Mouse (Mus musculus): Measurements from ENCODE around the gene Celf2. TPM values are rescaled to one million over a fixed set of nuclear protein-coding genes. Genes with fewer than 3 reads are reported as not detected.
A peak's percentile ranks its signal among the peaks of the same experiment; 100 is the strongest.

Gene Celf2
- polyA plus RNA-seq, 1 experiment from 2014 or later: 191 TPM

- no peaks in the 10 kb centered on the region for H3K9me3 ChIP-seq (ENCODE audit: control insufficient read depth, low read length)
- DNase-seq: peak; percentile 14
- H3K36me3 ChIP-seq (ENCODE audit: control insufficient read depth, insufficient read depth, low read length): no peaks in the 10 kb centered on the region
- H3K4me1 ChIP-seq (ENCODE audit: control insufficient read depth, insufficient read depth, low read length): no peaks in the 10 kb centered on the region
- H3K27ac ChIP-seq (replicated peaks; ENCODE audit: low read depth, low read length): no peak overlapping the region
- no peak overlapping the region for H3K4me2 ChIP-seq (ENCODE audit: low read length)
- H3K4me3 ChIP-seq (replicated peaks; ENCODE audit: low read depth, low read length): no peak overlapping the region
- no peaks in the 10 kb centered on the region for H3K27me3 ChIP-seq (ENCODE audit: control insufficient read depth, insufficient read depth, low read length)
- H3K9ac ChIP-seq (replicated peaks; ENCODE audit: low read length): no peak overlapping the region
- WGBS: 58% methylated on average over 2 of the region's 2 CpGs
- no peak for ATAC-seq (ENCODE audit: low FRiP score, low TSS enrichment)
These were observed 747.0 kb downstream of the Celf2 start for GRCm38 (mm10) chr2:6762381-6762780.

DNA sequence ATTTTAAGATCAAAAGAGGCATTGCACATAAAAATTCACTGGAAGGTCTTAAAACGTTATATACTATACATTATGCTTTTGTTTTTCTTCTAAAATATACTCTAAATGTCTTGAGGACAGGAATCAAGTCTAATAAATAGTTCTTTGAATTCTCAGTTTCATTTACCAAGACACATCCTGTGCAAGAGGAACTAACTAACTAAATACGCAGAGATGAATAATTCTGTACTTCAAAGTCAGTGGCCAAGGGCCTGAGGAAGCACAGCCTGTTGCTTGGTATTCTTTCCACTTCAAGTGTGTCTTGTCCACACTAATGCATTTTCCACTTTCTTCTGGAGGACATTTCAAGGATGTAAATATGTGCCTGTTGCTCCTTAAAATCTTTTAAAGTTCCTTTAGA, 766.2 kb downstream of the Celf2 start:
- DNase-seq (no peak), ATAC-seq (ENCODE audit: low FRiP score, low TSS enrichment) (no peak)
- Histone ChIP-seq H3K9ac (replicated peaks; ENCODE audit: low read length) (no peak overlapping the region), H3K27me3 (ENCODE audit: control insufficient read depth, insufficient read depth, low read length) (no peaks in the 10 kb centered on the region), H3K36me3 (ENCODE audit: control insufficient read depth, insufficient read depth, low read length) (no peaks in the 10 kb centered on the region), H3K9me3 (ENCODE audit: control insufficient read depth, low read length) (no peaks in the 10 kb centered on the region), H3K4me1 (ENCODE audit: control insufficient read depth, insufficient read depth, low read length) (no peaks in the 10 kb centered on the region), H3K4me3 (replicated peaks; ENCODE audit: low read depth, low read length) (no peak overlapping the region), H3K4me2 (ENCODE audit: low read length) (no peak overlapping the region), H3K27ac (replicated peaks; ENCODE audit: low read depth, low read length) (no peak overlapping the region)
- 85% methylated on average over 2 of the region's 2 CpGs for WGBS

DNA sequence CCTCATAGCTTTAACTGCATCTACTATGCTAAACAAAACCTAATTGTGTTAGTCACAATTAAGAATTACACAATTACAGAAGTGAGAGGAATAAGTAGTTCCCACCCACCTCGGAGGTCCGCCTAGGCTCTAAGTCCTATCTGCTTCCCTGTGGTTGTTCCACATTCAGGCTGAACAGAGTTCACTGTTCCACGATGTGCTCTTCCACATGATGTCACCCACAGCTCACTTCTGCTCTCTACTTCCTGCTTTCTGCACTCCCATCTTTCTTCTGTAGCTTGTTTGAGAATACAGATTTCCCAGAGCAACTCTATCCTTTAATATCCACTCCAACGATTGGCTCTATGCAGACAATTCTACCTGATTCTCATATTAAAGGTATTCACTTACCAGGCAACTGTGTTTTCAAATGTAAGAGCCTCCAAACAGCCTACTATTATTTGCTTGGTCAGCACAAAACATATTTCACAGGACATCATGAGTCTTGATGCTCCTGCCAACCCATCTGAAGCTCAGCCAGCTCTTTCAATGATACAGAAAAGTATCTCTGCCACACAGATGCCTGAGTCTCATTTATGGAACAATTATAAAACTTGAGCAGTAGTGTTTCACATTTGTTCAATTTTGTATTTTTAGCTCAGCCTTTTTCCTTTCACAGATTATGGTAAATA, 769.2 kb downstream of the Celf2 start:
- no peak overlapping the region for H3K27ac ChIP-seq (replicated peaks; ENCODE audit: low read depth, low read length)
- H3K4me3 ChIP-seq (replicated peaks; ENCODE audit: low read depth, low read length): no peak overlapping the region
- H3K27me3 ChIP-seq (ENCODE audit: control insufficient read depth, insufficient read depth, low read length): no peaks in the 10 kb centered on the region
- no peaks in the 10 kb centered on the region for H3K36me3 ChIP-seq (ENCODE audit: control insufficient read depth, insufficient read depth, low read length)
- H3K4me1 ChIP-seq (ENCODE audit: control insufficient read depth, insufficient read depth, low read length): no peaks in the 10 kb centered on the region
- ATAC-seq (ENCODE audit: low FRiP score, low TSS enrichment) (no peak), DNase-seq (no peak)
- 86% methylated on average over 4 of the region's 4 CpGs for WGBS
- H3K9me3 ChIP-seq (ENCODE audit: control insufficient read depth, low read length): no peaks in the 10 kb centered on the region
- no peak overlapping the region for H3K9ac ChIP-seq (replicated peaks; ENCODE audit: low read length)
- no peak overlapping the region for H3K4me2 ChIP-seq (ENCODE audit: low read length)

DNA sequence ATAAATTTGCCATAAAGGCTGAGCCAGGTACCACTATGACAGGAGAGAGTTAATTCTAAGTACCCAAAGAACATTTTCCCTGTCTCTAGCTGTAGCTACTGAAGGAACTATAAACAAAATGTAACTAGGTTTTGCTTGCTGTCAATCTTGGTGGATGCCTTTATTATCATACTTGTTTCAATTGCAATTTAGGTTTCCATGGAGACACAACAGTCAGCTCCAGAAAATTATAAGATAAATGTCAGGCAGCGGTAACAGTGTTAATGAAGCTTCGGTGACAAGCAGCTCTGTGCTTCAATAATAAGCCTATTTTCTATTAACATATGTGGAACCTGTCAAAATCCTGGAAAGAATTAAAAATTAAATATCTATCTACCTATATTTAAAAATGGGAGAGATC, 777.3 kb downstream of the Celf2 start:
- WGBS: 39% methylated on average over 2 of the region's 2 CpGs
- Histone ChIP-seq H3K4me3 (replicated peaks; ENCODE audit: low read depth, low read length) (no peak overlapping the region), H3K4me1 (ENCODE audit: control insufficient read depth, insufficient read depth, low read length) (peaks cover 15% of the 10 kb centered on the region), H3K27ac (replicated peaks; ENCODE audit: low read depth, low read length) (no peak overlapping the region), H3K9ac (replicated peaks; ENCODE audit: low read length) (no peak overlapping the region), H3K27me3 (ENCODE audit: control insufficient read depth, insufficient read depth, low read length) (no peaks in the 10 kb centered on the region), H3K4me2 (ENCODE audit: low read length) (no peak overlapping the region), H3K9me3 (ENCODE audit: control insufficient read depth, low read length) (no peaks in the 10 kb centered on the region), H3K36me3 (ENCODE audit: control insufficient read depth, insufficient read depth, low read length) (no peaks in the 10 kb centered on the region)
- ATAC-seq (ENCODE audit: low FRiP score, low TSS enrichment): no peak
- peak; percentile 35 for DNase-seq

GRCm38 (mm10) chr2:6730860-6731259, 778.5 kb downstream of the Celf2 start:
- H3K4me3 ChIP-seq (replicated peaks; ENCODE audit: low read depth, low read length): no peak overlapping the region
- DNase-seq (no peak), ATAC-seq (ENCODE audit: low FRiP score, low TSS enrichment) (no peak)
- H3K36me3 ChIP-seq (ENCODE audit: control insufficient read depth, insufficient read depth, low read length): no peaks in the 10 kb centered on the region
- 57% methylated on average over 3 of the region's 3 CpGs for WGBS
- H3K4me2 ChIP-seq (ENCODE audit: low read length): no peak overlapping the region
- H3K9ac ChIP-seq (replicated peaks; ENCODE audit: low read length): no peak overlapping the region
- H3K27me3 ChIP-seq (ENCODE audit: control insufficient read depth, insufficient read depth, low read length): no peaks in the 10 kb centered on the region
- H3K4me1 ChIP-seq (ENCODE audit: control insufficient read depth, insufficient read depth, low read length): peaks cover 15% of the 10 kb centered on the region
- no peak overlapping the region for H3K27ac ChIP-seq (replicated peaks; ENCODE audit: low read depth, low read length)
- no peaks in the 10 kb centered on the region for H3K9me3 ChIP-seq (ENCODE audit: control insufficient read depth, low read length)

DNA sequence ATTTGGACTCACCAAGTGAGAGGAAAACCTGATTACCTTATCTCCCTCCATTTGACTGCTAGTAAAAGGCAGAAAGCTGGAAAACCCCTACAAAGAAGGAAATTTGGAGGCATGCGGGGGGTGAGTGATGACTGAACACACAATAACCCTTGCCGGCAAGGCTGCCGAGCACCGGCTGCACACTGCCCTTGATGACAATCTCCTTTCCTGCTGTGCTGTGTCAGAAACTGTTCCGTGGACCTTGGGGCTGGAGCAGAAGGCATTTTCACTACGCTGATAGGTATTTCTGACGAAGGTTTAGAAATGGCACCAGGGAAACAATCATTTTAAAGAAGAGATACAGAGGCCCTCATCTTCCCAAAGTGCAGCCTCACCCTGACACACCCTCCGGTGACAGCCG, 779.4 kb downstream of the Celf2 start:
- no peak overlapping the region for H3K4me3 ChIP-seq (replicated peaks; ENCODE audit: low read depth, low read length)
- DNase-seq: no peak
- WGBS: 45% methylated on average over 9 of the region's 9 CpGs
- H3K27ac ChIP-seq (replicated peaks; ENCODE audit: low read depth, low read length): no peak overlapping the region
- H3K4me2 ChIP-seq (ENCODE audit: low read length): no peak overlapping the region
- no peak overlapping the region for H3K9ac ChIP-seq (replicated peaks; ENCODE audit: low read length)
- no peak for ATAC-seq (ENCODE audit: low FRiP score, low TSS enrichment)
- H3K4me1 ChIP-seq (ENCODE audit: control insufficient read depth, insufficient read depth, low read length): peaks cover 15% of the 10 kb centered on the region
- H3K27me3 ChIP-seq (ENCODE audit: control insufficient read depth, insufficient read depth, low read length): no peaks in the 10 kb centered on the region
- no peaks in the 10 kb centered on the region for H3K36me3 ChIP-seq (ENCODE audit: control insufficient read depth, insufficient read depth, low read length)
- H3K9me3 ChIP-seq (ENCODE audit: control insufficient read depth, low read length): no peaks in the 10 kb centered on the region

- no peaks in the 10 kb centered on the region for H3K36me3 ChIP-seq (ENCODE audit: control insufficient read depth, insufficient read depth, low read length)
- no peaks in the 10 kb centered on the region for H3K27me3 ChIP-seq (ENCODE audit: control insufficient read depth, insufficient read depth, low read length)
- H3K4me1 ChIP-seq (ENCODE audit: control insufficient read depth, insufficient read depth, low read length): peaks cover 15% of the 10 kb centered on the region
- ATAC-seq (ENCODE audit: low FRiP score, low TSS enrichment): peak; percentile 17; the same call in 1 of the 2 replicates
- no peak overlapping the region for H3K4me2 ChIP-seq (ENCODE audit: low read length)
- H3K9ac ChIP-seq (replicated peaks; ENCODE audit: low read length): no peak overlapping the region
- H3K4me3 ChIP-seq (replicated peaks; ENCODE audit: low read depth, low read length): no peak overlapping the region
- no peak for DNase-seq
- H3K27ac ChIP-seq (replicated peaks; ENCODE audit: low read depth, low read length): no peak overlapping the region
- 87% methylated on average over 2 of the region's 2 CpGs for WGBS
- no peaks in the 10 kb centered on the region for H3K9me3 ChIP-seq (ENCODE audit: control insufficient read depth, low read length)
These were observed 780.5 kb downstream of the Celf2 start for GRCm38 (mm10) chr2:6728840-6729252.

GRCm38 (mm10) chr2:6727366-6727765, 782.0 kb downstream of the Celf2 start:
- Histone ChIP-seq H3K9ac (replicated peaks; ENCODE audit: low read length) (no peak overlapping the region), H3K27me3 (ENCODE audit: control insufficient read depth, insufficient read depth, low read length) (no peaks in the 10 kb centered on the region), H3K27ac (replicated peaks; ENCODE audit: low read depth, low read length) (no peak overlapping the region), H3K4me1 (ENCODE audit: control insufficient read depth, insufficient read depth, low read length) (peaks cover 22% of the 10 kb centered on the region), H3K9me3 (ENCODE audit: control insufficient read depth, low read length) (no peaks in the 10 kb centered on the region), H3K4me2 (ENCODE audit: low read length) (no peak overlapping the region), H3K4me3 (replicated peaks; ENCODE audit: low read depth, low read length) (no peak overlapping the region), H3K36me3 (ENCODE audit: control insufficient read depth, insufficient read depth, low read length) (no peaks in the 10 kb centered on the region)
- ATAC-seq (ENCODE audit: low FRiP score, low TSS enrichment) (no peak), DNase-seq (no peak)
- WGBS: 81% methylated on average over 5 of the region's 5 CpGs

- ATAC-seq (ENCODE audit: low FRiP score, low TSS enrichment) (no peak), DNase-seq (no peak)
- no peak overlapping the region for H3K4me3 ChIP-seq (replicated peaks; ENCODE audit: low read depth, low read length)
- H3K27ac ChIP-seq (replicated peaks; ENCODE audit: low read depth, low read length): no peak overlapping the region
- H3K4me1 ChIP-seq (ENCODE audit: control insufficient read depth, insufficient read depth, low read length): peaks cover 35% of the 10 kb centered on the region
- WGBS: 80% methylated on average over 8 of the region's 8 CpGs
- no peaks in the 10 kb centered on the region for H3K27me3 ChIP-seq (ENCODE audit: control insufficient read depth, insufficient read depth, low read length)
- H3K4me2 ChIP-seq (ENCODE audit: low read length): no peak overlapping the region
- H3K9me3 ChIP-seq (ENCODE audit: control insufficient read depth, low read length): no peaks in the 10 kb centered on the region
- no peaks in the 10 kb centered on the region for H3K36me3 ChIP-seq (ENCODE audit: control insufficient read depth, insufficient read depth, low read length)
- H3K9ac ChIP-seq (replicated peaks; ENCODE audit: low read length): no peak overlapping the region
These were observed 783.3 kb downstream of the Celf2 start for GRCm38 (mm10) chr2:6726071-6726470.
